Mouse (Mus musculus) adrenal gland, postnatal 10 days (tissue): ENCODE results near the gene Gm49355. TPM values are rescaled to one million over a fixed set of nuclear protein-coding genes. Genes with fewer than 3 reads are reported as not detected.
"Not testable (repeated sequence)": the region's sequence is repeated elsewhere in the genome, so short reads cannot be mapped to it uniquely, and the experiment has no call there.

Experiments used
- DNase-seq: peaks from one replicate; pipeline ENCODE4 v3.0.0; 2021; ENCODE audit warnings: mixed read lengths
- long read RNA-seq, 2 experiments: library from polyadenylated mRNA; stranded (forward); transcript quantifications; one replicate each; pipeline ENCODE4 v2.0.0; 2021
- total RNA-seq, 2 experiments: library from RNA; stranded (reverse); gene quantifications; 2 replicates each; pipeline ENCODE4 v1.2.3; 2021

Gene Gm49355
- under 1 TPM; 0.09 to 0.15 TPM for total RNA-seq
- long read RNA-seq, experiment 1: 0 reads
- long read RNA-seq, experiment 2: 0 reads

- DNase-seq: no peak
These were observed at the start of gene Gm49355 for GRCm38 (mm10) chr14:12283641-12284040. Gm49355 (plus strand) TSS chr14:12283976.

GRCm38 (mm10) chr14:12243726-12244125, 40.0 kb upstream of the Gm49355 start:
- DNase-seq: no peak

- DNase-seq: no peak
These were observed 7.7 kb upstream of the Gm49355 start for GRCm38 (mm10) chr14:12276031-12276430.

- DNase-seq: peak; percentile 89
These were observed 551 bp downstream of the Gm49355 start, which contains the start of gene 3830406C13Rik for GRCm38 (mm10) chr14:12284141-12284912. 3830406C13Rik (plus strand) TSS chr14:12284173.

GRCm38 (mm10) chr14:12289747-12290146, 6.0 kb downstream of the Gm49355 start:
- DNase-seq: not testable (repeated sequence)

- DNase-seq: no peak
These were observed 12.6 kb downstream of the Gm49355 start for GRCm38 (mm10) chr14:12296391-12296790.

GRCm38 (mm10) chr14:12299171-12299570, 15.4 kb downstream of the Gm49355 start:
- DNase-seq: no peak

- DNase-seq: no peak
These were observed 15.9 kb downstream of the Gm49355 start for GRCm38 (mm10) chr14:12299654-12300053.

- DNase-seq: no peak
These were observed 16.5 kb downstream of the Gm49355 start for GRCm38 (mm10) chr14:12300275-12300674.

- DNase-seq: no peak
These were observed 16.9 kb downstream of the Gm49355 start for GRCm38 (mm10) chr14:12300677-12301076.

GRCm38 (mm10) chr14:12303106-12303505, 19.3 kb downstream of the Gm49355 start:
- DNase-seq: no peak

GRCm38 (mm10) chr14:12333622-12334021, 49.8 kb downstream of the Gm49355 start:
- DNase-seq: no peak

- no peak for DNase-seq
These were observed 51.1 kb downstream of the Gm49355 start for GRCm38 (mm10) chr14:12334925-12335324.

- no peak for DNase-seq
These were observed 53.7 kb downstream of the Gm49355 start for GRCm38 (mm10) chr14:12337421-12337997.

GRCm38 (mm10) chr14:12337998-12338809, 54.4 kb downstream of the Gm49355 start:
- no peak for DNase-seq

- no peak for DNase-seq
These were observed 55.2 kb downstream of the Gm49355 start for GRCm38 (mm10) chr14:12338811-12339565.

GRCm38 (mm10) chr14:12340238-12341074, 56.7 kb downstream of the Gm49355 start:
- no peak for DNase-seq

GRCm38 (mm10) chr14:12341075-12341788, 57.5 kb downstream of the Gm49355 start:
- peak; percentile 22 for DNase-seq

GRCm38 (mm10) chr14:12341789-12342457, 58.1 kb downstream of the Gm49355 start:
- DNase-seq: no peak
